ENCODE assay signal across 11 mouse cellular contexts in genomic region chr7:89210506-89210905, GRCm38 (mm10).
DNase-seq lines count a peak whose midpoint lies in the region; ATAC-seq lines count a peak whose summit lies in the region.
"Had no signal": no experiment of that assay in that cellular context is flagged by ENCODE, and none has a peak within 500 bp of the region (broad histone marks: within the 10 kb centered on the region; RNA-seq: fewer than 3 reads in every experiment).

No protein-coding gene starts in this region.

- no peaks in the 10 kb centered on the region for H3K36me3 ChIP-seq in forebrain, embryonic 12.5 days (replicated peaks)
- H3K36me3 ChIP-seq in forebrain, embryonic 14.5 days (ENCODE audit: control insufficient read depth, insufficient read depth, low read length) = no peaks in the 10 kb centered on the region
- no peaks in the 10 kb centered on the region for H3K36me3 ChIP-seq in embryonic facial prominence, embryonic 14.5 days (ENCODE audit: control insufficient read depth, insufficient read depth, low read length)
- H3K36me3 ChIP-seq in midbrain, embryonic 14.5 days (ENCODE audit: control insufficient read depth, insufficient read depth, low read length) = no peaks in the 10 kb centered on the region
- H3K36me3 ChIP-seq: liver, embryonic 15.5 days had no signal

- no peaks in the 10 kb centered on the region for H3K9me3 ChIP-seq in forebrain, embryonic 12.5 days
- H3K9me3 ChIP-seq in forebrain, embryonic 14.5 days (replicated peaks; ENCODE audit: control insufficient read depth, low read length) = no peaks in the 10 kb centered on the region
- H3K9me3 ChIP-seq in embryonic facial prominence, embryonic 14.5 days (ENCODE audit: control insufficient read depth, low read length) = no peaks in the 10 kb centered on the region
- no peaks in the 10 kb centered on the region for H3K9me3 ChIP-seq in midbrain, embryonic 14.5 days (ENCODE audit: control insufficient read depth, low read length)
- H3K9me3 ChIP-seq: liver, embryonic 15.5 days had no signal

- H3K4me2 ChIP-seq in forebrain, embryonic 12.5 days = no peak overlapping the region
- H3K4me2 ChIP-seq in forebrain, embryonic 14.5 days (ENCODE audit: low read length) = no peak overlapping the region
- no peak overlapping the region for H3K4me2 ChIP-seq in embryonic facial prominence, embryonic 14.5 days (ENCODE audit: low read depth, low read length)
- H3K4me2 ChIP-seq in midbrain, embryonic 14.5 days (ENCODE audit: low read length) = no peak overlapping the region
- H3K4me2 ChIP-seq: liver, embryonic 15.5 days had no signal

- peaks cover 9% of the 10 kb centered on the region for H3K4me1 ChIP-seq in forebrain, embryonic 12.5 days
- no peaks in the 10 kb centered on the region for H3K4me1 ChIP-seq in forebrain, embryonic 14.5 days (ENCODE audit: control insufficient read depth, insufficient read depth, low read length)
- peaks cover 9% of the 10 kb centered on the region for H3K4me1 ChIP-seq in embryonic facial prominence, embryonic 14.5 days (ENCODE audit: control insufficient read depth, insufficient read depth, low read length)
- H3K4me1 ChIP-seq in midbrain, embryonic 14.5 days (ENCODE audit: control insufficient read depth, insufficient read depth, low read length) = peaks cover 4% of the 10 kb centered on the region; the same call in 1 of the 2 replicates

- no peaks in the 10 kb centered on the region for H3K27me3 ChIP-seq in forebrain, embryonic 12.5 days
- no peaks in the 10 kb centered on the region for H3K27me3 ChIP-seq in forebrain, embryonic 14.5 days (replicated peaks; ENCODE audit: control insufficient read depth, insufficient read depth, low read length)
- no peaks in the 10 kb centered on the region for H3K27me3 ChIP-seq in embryonic facial prominence, embryonic 14.5 days (replicated peaks; ENCODE audit: control insufficient read depth, insufficient read depth, low read length)
- no peaks in the 10 kb centered on the region for H3K27me3 ChIP-seq in midbrain, embryonic 14.5 days (ENCODE audit: control insufficient read depth, insufficient read depth, low read length)
- H3K27me3 ChIP-seq: liver, embryonic 15.5 days had no signal

- H3K27ac ChIP-seq in forebrain, embryonic 12.5 days = no peak overlapping the region
- H3K27ac ChIP-seq in forebrain, embryonic 14.5 days (ENCODE audit: low read depth, low read length) = no peak overlapping the region
- H3K27ac ChIP-seq in embryonic facial prominence, embryonic 14.5 days (replicated peaks; ENCODE audit: low read depth, low read length) = 0 out of 2 replicates have a peak overlapping the region, but pooled peaks have one; percentile 39
- no peak overlapping the region for H3K27ac ChIP-seq in midbrain, embryonic 14.5 days (replicated peaks; ENCODE audit: low read depth, low read length)
- H3K27ac ChIP-seq: liver, embryonic 15.5 days had no signal

- DNase-seq in forebrain, embryonic 14.5 days (ENCODE audit: low spot score) = no peak
- DNase-seq in R1 (ENCODE audit: low read depth, low spot score) = peak; percentile 12
- peak; percentile 58 for DNase-seq in embryonic facial prominence, embryonic 14.5 days (ENCODE audit: low spot score)
- DNase-seq in midbrain, embryonic 14.5 days = peak; percentile 14
- DNase-seq in heart, adult 11 months = no peak
- DNase-seq in lung, postnatal 14 days = no peak
- no peak for DNase-seq in testis, postnatal 10 days (ENCODE audit: low spot score)
- DNase-seq: cerebellum, postnatal 25 days had no signal

- ATAC-seq in forebrain, embryonic 12.5 days (ENCODE audit: low FRiP score) = 0 out of 2 replicates have a peak, but pooled peaks have one; percentile 27
- ATAC-seq in forebrain, embryonic 14.5 days = no peak
- ATAC-seq in embryonic facial prominence, embryonic 14.5 days (ENCODE audit: low read depth) = peak; percentile 58
- ATAC-seq in midbrain, embryonic 14.5 days (ENCODE audit: low FRiP score, low TSS enrichment) = no peak
- ATAC-seq: inflammation-experienced regulatory T-cells, adult 6 months had no signal

- no peak overlapping the region for H3K4me3 ChIP-seq in forebrain, embryonic 12.5 days (replicated peaks)
- H3K4me3 ChIP-seq in forebrain, embryonic 14.5 days (ENCODE audit: low read depth, low read length) = no peak overlapping the region
- no peak overlapping the region for H3K4me3 ChIP-seq in embryonic facial prominence, embryonic 14.5 days (ENCODE audit: low read depth, low read length)
- H3K4me3 ChIP-seq in midbrain, embryonic 14.5 days (replicated peaks; ENCODE audit: low read depth, low read length) = no peak overlapping the region
- H3K4me3 ChIP-seq: liver, embryonic 15.5 days had no signal

- 6% methylated on average over 6 of the region's 6 CpGs for WGBS in forebrain, embryonic 12.5 days
- 6% methylated on average over 6 of the region's 6 CpGs for WGBS in forebrain, embryonic 14.5 days
- 20% methylated on average over 6 of the region's 6 CpGs for WGBS in embryonic facial prominence, embryonic 14.5 days
- WGBS in midbrain, embryonic 14.5 days = 8% methylated on average over 6 of the region's 6 CpGs

- H3K9ac ChIP-seq in forebrain, embryonic 12.5 days = no peak overlapping the region
- no peak overlapping the region for H3K9ac ChIP-seq in forebrain, embryonic 14.5 days (ENCODE audit: low read length)
- no peak overlapping the region for H3K9ac ChIP-seq in embryonic facial prominence, embryonic 14.5 days (ENCODE audit: low read depth, low read length)
- H3K9ac ChIP-seq in midbrain, embryonic 14.5 days (replicated peaks; ENCODE audit: low read length) = no peak overlapping the region
- H3K9ac ChIP-seq: liver, embryonic 15.5 days had no signal

Comparison
In these comparisons a context has a peak if more than half of its experiments do, and no peak if none do; other contexts are left out.
1. ATAC-seq: peak in forebrain, embryonic 12.5 days (single experiment) and embryonic facial prominence, embryonic 14.5 days (single experiment); none in forebrain, embryonic 14.5 days (single experiment) and midbrain, embryonic 14.5 days (single experiment).
2. DNase-seq: peak in R1 (single experiment), embryonic facial prominence, embryonic 14.5 days (single experiment) and midbrain, embryonic 14.5 days (single experiment); none in forebrain, embryonic 14.5 days (single experiment), heart, adult 11 months (single experiment), lung, postnatal 14 days (single experiment) and testis, postnatal 10 days (single experiment).